Mouse (Mus musculus) layer of hippocampus, adult 6 months (tissue): ENCODE measurements around the gene Rgs13. TPM values are rescaled to one million over a fixed set of nuclear protein-coding genes. Genes with fewer than 3 reads are reported as not detected.

Experiments
- long read RNA-seq, 2 experiments: library from polyadenylated mRNA; unstranded; transcript quantifications; one replicate each; pipeline ENCODE4 v2.0.0; 2019 to 2020
- polyA plus RNA-seq: library from polyadenylated mRNA; unstranded; fragments of <200 nt; fragmentation: Nextera tagmentation; gene quantifications from 2 replicates; pipeline ENCODE4 v1.2.3, GENCODE M21; 2021

Rgs13 gene
- polyA plus RNA-seq = 1.2 and 1.3 TPM in 2 replicates
- long read RNA-seq, experiment 1, partial matches to known transcripts = 0 of 3 reads
- long read RNA-seq, experiment 1, other reads (novel, unspliced or antisense) = 1 of 3 reads
- long read RNA-seq, experiment 2, partial matches to known transcripts = 0 of 2 reads
- long read RNA-seq, experiment 2, other reads (novel, unspliced or antisense) = 0 of 2 reads

DNA sequence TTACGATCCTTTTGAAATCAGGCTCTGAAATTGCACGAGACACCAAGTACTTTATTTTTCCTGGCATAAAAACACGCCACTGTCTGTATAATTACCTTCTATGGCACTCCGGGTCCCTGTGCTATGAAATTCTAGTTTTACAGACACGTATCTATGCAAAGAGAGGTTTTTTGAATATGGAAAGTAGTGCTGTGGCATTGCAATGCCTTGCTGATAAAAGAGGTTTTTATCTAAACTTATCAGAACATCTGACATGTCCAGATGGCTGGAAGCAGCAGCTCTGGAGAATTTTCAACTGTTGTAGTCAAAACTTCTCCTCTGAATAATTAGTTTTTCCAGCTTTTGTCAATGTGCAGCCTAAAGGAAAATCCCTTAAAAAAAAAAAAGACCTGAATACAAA is at the start of gene Rgs13:
Gene Rgs13, minus strand, starts transcription at position 207 of the 400 bp plus-strand sequence.

Other genes starting within 250 kb of the Rgs13 start
- 8.0 and 10.8 TPM in 2 replicates for gene Rgs2, start 173.2 kb downstream of the Rgs13 start, polyA plus RNA-seq
- 0.35 and 0.36 TPM in 2 replicates for gene Rgs1, start 71.9 kb upstream of the Rgs13 start, polyA plus RNA-seq